Mouse (Mus musculus) megakaryocyte, embryonic 14.5 days (primary cell): ENCODE data around the gene Hectd2.

Experiments used
- FLI1 ChIP-seq: IDR thresholded peaks from 2 replicates; pipeline ENCODE4 v1.6.1; 2012; ENCODE audit warnings: low read length, inconsistent platforms, mixed read lengths
- GATA1 ChIP-seq: IDR thresholded peaks from 3 replicates; pipeline ENCODE4 v1.6.1; 2012; ENCODE audit warnings: mixed read lengths, low read length, inconsistent platforms, borderline replicate concordance

DNA sequence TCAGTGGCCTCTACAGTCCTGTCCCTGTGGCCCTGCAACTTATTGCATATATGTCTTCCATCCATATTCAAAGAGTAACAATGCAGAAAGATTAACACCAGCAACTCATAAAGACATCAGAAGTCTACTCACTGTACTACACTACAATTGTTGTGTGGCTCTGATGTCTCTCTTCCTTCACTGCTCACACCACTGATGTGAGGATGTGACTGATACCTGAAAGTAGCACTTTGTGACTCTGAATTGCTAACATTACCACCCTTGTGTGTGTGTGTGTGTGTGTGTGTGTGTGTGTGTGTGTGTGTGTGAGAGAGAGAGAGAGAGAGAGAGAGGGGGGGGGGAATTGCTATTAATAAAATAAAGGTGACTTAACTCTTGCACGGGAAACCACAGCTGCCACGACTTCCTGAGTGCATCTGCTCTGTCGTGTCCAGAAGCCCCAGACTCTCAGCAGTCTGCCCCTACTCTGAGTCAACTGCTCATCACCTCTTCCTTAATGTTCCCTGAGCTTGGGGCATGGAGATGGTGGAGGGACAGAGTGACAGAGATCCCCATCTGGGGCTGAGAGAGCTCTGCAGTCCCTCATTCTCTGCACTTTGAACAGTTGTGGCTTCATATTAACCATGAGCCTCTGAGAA lies 31.8 kb upstream of the Hectd2 start:
- TF ChIP-seq GATA1 (no peak), FLI1 (no peak)
